Mouse (Mus musculus) midbrain, embryonic 13.5 days (tissue): Measurements from ENCODE around the gene Fezf2. TPM values are rescaled to one million over a fixed set of nuclear protein-coding genes. Genes with fewer than 3 reads are reported as not detected.

Experiments
- ATAC-seq: fragments of 200-750 bp; cut with Nextera tagmentation; 2 replicates; pipeline ENCODE4 v1.8.0; 2017; ENCODE audit warnings: mild to moderate bottlenecking, moderate TSS enrichment, moderate library complexity
- H3K27ac ChIP-seq: fragments of 300-500 bp; sonication (generic); 2 replicates; pipeline ENCODE4 v1.5.1; 2015; ENCODE audit warnings: inconsistent platforms, mild to moderate bottlenecking, moderate library complexity
- H3K27me3 ChIP-seq: fragments of 300-500 bp; sonication (generic); 2 replicates; pipeline ENCODE4 v1.6.1; 2015; ENCODE audit warnings: mild to moderate bottlenecking, inconsistent platforms
- H3K36me3 ChIP-seq: fragments of 300-500 bp; sonication (generic); 2 replicates; pipeline ENCODE4 v1.6.1; 2015; ENCODE audit warnings: mild to moderate bottlenecking, inconsistent platforms
- H3K4me1 ChIP-seq: fragments of 300-500 bp; sonication (generic); replicated peaks from 2 replicates; pipeline ENCODE4 v1.6.1; 2015; ENCODE audit warnings: inconsistent platforms
- H3K4me2 ChIP-seq: fragments of 300-500 bp; sonication (generic); replicated peaks from 2 replicates; pipeline ENCODE4 v1.6.1; 2015; ENCODE audit warnings: moderate library complexity, mild to moderate bottlenecking, inconsistent platforms
- H3K4me3 ChIP-seq: fragments of 300-500 bp; sonication (generic); replicated peaks from 2 replicates; pipeline ENCODE4 v1.5.1; 2015; ENCODE audit warnings: mild to moderate bottlenecking, inconsistent platforms
- H3K9ac ChIP-seq: fragments of 300-500 bp; sonication (generic); replicated peaks from 2 replicates; pipeline ENCODE4 v1.6.1; 2015; ENCODE audit warnings: mild to moderate bottlenecking, inconsistent platforms
- H3K9me3 ChIP-seq: fragments of 300-500 bp; sonication (generic); 2 replicates; pipeline ENCODE4 v1.6.1; 2016; ENCODE audit warnings: mild to moderate bottlenecking, inconsistent platforms
- WGBS: fragments of 180-500 bp; shearing (Covaris S2); methylation state at CpG from one replicate; pipeline ENCODE4 v1.1.7; 2015; 5-methylcytosine and 5-hydroxymethylcytosine counted together
- polyA plus RNA-seq: library from polyadenylated mRNA; unstranded; fragments of >200 nt; fragmentation: Nextera tagmentation; extraction: Ambion mirVana; gene quantifications from 2 replicates; pipeline ENCODE4 v1.2.1, GENCODE M21; 2015

The Fezf2 gene
- polyA plus RNA-seq: 6.9 and 8.1 TPM in 2 replicates

DNA sequence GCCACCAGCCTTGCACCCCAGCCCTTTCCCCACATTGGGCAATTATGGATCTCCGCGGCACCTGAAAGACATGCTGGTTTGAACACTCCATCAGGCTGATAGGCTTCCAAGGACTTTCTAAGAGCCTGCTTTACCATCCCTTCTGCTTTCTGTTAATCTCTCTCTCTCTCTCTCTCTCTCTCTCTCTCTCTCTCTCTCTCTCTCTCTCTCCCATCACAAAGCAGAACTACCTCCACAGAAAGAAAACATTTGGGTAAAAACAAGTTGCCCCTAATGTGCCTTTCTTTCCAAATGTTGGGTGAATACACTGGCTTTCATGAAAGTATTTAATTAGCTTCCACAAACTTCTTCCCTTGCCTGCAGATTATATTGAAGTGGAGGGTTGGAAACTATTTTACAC is at the start of gene Fezf2:
Fezf2 (minus strand) TSS at position 101 of the 400 bp plus-strand sequence.
- no peak within 1 kb of the TSS for H3K27ac ChIP-seq
- peak within 1 kb of the TSS; percentile 37 for H3K4me2 ChIP-seq
- no peaks in the 10 kb centered on the region for H3K9me3 ChIP-seq
- peaks cover 32% of the 10 kb centered on the region for H3K4me1 ChIP-seq
- ATAC-seq: no peak
- no peaks in the 10 kb centered on the region for H3K36me3 ChIP-seq
- H3K9ac ChIP-seq: no peak within 1 kb of the TSS
- H3K27me3 ChIP-seq: peaks cover 99% of the 10 kb centered on the region
- 0% methylated on average over 2 of the region's 2 CpGs for WGBS
- 0 out of 2 replicates have a peak within 1 kb of the TSS, but pooled peaks have one; percentile 14 for H3K4me3 ChIP-seq

GRCm38 (mm10) chr14:12397561-12397960 is 49.6 kb upstream of the Fezf2 start:
- Histone ChIP-seq H3K27me3 (peaks cover 95% of the 10 kb centered on the region), H3K4me3 (no peak overlapping the region), H3K36me3 (no peaks in the 10 kb centered on the region), H3K4me1 (peaks cover 21% of the 10 kb centered on the region), H3K9me3 (no peaks in the 10 kb centered on the region), H3K9ac (no peak overlapping the region), H3K4me2 (no peak overlapping the region), H3K27ac (no peak overlapping the region)
- 76% methylated on average over 3 of the region's 3 CpGs for WGBS
- ATAC-seq: no peak

DNA sequence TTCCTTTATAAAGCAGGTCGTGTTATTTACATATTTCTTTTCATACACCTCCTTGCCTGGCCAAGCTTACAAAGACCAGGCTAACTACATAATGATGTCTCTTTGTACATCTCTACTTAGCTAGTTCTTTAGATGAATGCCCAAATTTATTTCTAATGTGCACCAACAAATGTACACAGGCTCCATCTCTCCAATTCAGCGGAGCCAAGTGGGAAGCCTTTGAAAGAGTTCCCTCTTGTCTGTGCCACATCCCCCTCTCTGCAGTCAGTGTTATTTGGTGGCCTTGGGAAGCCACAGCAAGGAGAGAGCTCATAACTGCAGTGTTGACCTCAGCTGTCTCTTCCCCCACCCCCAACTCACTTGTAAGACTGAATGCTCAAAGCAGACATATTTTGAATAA is 46.3 kb upstream of the Fezf2 start:
- no peak for ATAC-seq

GRCm38 (mm10) chr14:12393271-12393861 is 45.4 kb upstream of the Fezf2 start:
- Histone ChIP-seq H3K4me2 (no peak overlapping the region), H3K36me3 (no peaks in the 10 kb centered on the region), H3K27ac (no peak overlapping the region; the same call in 1 of the 2 replicates), H3K4me3 (no peak overlapping the region), H3K9me3 (no peaks in the 10 kb centered on the region), H3K27me3 (peaks cover 95% of the 10 kb centered on the region), H3K9ac (no peak overlapping the region), H3K4me1 (peaks cover 52% of the 10 kb centered on the region)
- ATAC-seq: peak; percentile 85
- 8% methylated on average over 12 of the region's 12 CpGs for WGBS

More for the DNA sequence above, 46.3 kb upstream of the Fezf2 start:
- Histone ChIP-seq H3K27ac (no peak overlapping the region; the same call in 1 of the 2 replicates), H3K9me3 (no peaks in the 10 kb centered on the region), H3K4me3 (no peak overlapping the region), H3K36me3 (no peaks in the 10 kb centered on the region), H3K4me1 (peaks cover 43% of the 10 kb centered on the region), H3K27me3 (peaks cover 95% of the 10 kb centered on the region), H3K4me2 (no peak overlapping the region), H3K9ac (no peak overlapping the region)
- 29% methylated on average over 2 of the region's 2 CpGs for WGBS

- ATAC-seq: peak; percentile 17; the same call in 1 of the 2 replicates
- WGBS: 37% methylated on average over 7 of the region's 7 CpGs
- no peaks in the 10 kb centered on the region for H3K36me3 ChIP-seq
- H3K4me2 ChIP-seq: no peak overlapping the region
- peaks cover 59% of the 10 kb centered on the region for H3K4me1 ChIP-seq
- no peak overlapping the region for H3K27ac ChIP-seq
- no peak overlapping the region for H3K9ac ChIP-seq
- no peaks in the 10 kb centered on the region for H3K9me3 ChIP-seq
- H3K4me3 ChIP-seq: no peak overlapping the region
- peaks cover 95% of the 10 kb centered on the region for H3K27me3 ChIP-seq
Measured at GRCm38 (mm10) chr14:12391167-12391566, 43.2 kb upstream of the Fezf2 start.

- H3K4me3 ChIP-seq: no peak overlapping the region
- WGBS: 3% methylated on average over 14 of the region's 14 CpGs
- H3K9ac ChIP-seq: no peak overlapping the region
- H3K4me2 ChIP-seq: 0 out of 2 replicates have a peak overlapping the region, but pooled peaks have one; percentile 11
- H3K27me3 ChIP-seq: peaks cover 96% of the 10 kb centered on the region
- peaks cover 51% of the 10 kb centered on the region for H3K4me1 ChIP-seq
- no peaks in the 10 kb centered on the region for H3K9me3 ChIP-seq
- ATAC-seq: peak; percentile 57
- H3K27ac ChIP-seq: no peak overlapping the region
- no peaks in the 10 kb centered on the region for H3K36me3 ChIP-seq
Measured at GRCm38 (mm10) chr14:12388806-12389436, 40.9 kb upstream of the Fezf2 start.

DNA sequence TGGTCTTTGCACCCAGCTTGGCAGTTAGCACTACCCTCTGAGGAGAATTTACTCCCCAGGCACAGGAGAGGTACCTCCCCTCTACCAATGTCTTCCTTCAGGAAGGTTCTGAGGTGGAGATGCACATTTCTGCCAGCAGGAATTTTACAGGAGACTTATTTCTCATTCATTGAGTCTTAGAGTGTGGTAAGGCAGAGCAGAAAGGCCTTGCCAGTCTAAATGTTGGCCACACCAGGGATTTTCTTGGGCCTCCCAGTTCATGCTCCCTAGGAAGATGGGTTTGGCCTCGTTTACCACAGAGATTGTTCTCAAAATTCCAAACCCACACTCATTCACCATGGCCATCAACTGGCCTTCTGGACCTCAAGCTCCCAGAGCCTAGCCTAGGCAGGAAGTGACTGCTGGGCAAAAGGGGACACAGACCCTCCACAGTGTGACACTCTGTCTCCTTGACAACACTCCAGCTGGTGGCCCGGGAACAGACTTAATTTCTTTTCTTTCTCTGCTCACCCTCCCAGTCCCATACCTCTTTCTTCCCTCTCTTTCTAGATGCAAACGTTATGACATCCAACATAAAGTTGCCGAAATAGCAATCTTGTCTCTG is 40.3 kb upstream of the Fezf2 start:
- no peaks in the 10 kb centered on the region for H3K36me3 ChIP-seq
- H3K27me3 ChIP-seq: peaks cover 99% of the 10 kb centered on the region
- H3K27ac ChIP-seq: no peak overlapping the region; the same call in 1 of the 2 replicates
- H3K4me3 ChIP-seq: no peak overlapping the region
- ATAC-seq: peak; percentile 57
- 0 out of 2 replicates have a peak overlapping the region, but pooled peaks have one; percentile 11 for H3K4me2 ChIP-seq
- no peaks in the 10 kb centered on the region for H3K9me3 ChIP-seq
- no peak overlapping the region for H3K9ac ChIP-seq
- WGBS: 9% methylated on average over 4 of the region's 4 CpGs
- peaks cover 45% of the 10 kb centered on the region for H3K4me1 ChIP-seq

GRCm38 (mm10) chr14:12387176-12387575 is 39.2 kb upstream of the Fezf2 start:
- Histone ChIP-seq H3K4me1 (peaks cover 35% of the 10 kb centered on the region), H3K27me3 (peaks cover 99% of the 10 kb centered on the region)
- WGBS: 56% methylated on average over 6 of the region's 6 CpGs

DNA sequence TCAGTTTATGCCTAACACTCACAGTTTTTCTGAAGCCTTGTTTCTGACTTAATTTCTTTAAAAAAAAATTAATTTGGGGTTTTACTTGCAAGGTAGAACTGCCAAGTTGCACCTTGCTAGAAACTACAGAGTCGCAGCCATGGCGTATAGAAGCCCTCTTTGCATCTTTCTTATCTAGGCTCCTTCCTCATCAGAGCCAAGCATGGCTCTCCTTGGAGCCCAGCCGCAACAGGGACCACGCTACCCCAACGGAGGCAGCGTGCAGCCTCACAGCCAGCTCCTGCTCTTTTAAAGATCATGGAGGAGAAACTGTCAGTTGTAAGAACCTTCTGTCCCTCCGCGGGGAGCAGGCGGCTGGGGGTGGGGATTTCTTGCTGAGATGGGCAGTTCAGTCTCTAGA is 29.9 kb upstream of the Fezf2 start:
- no peaks in the 10 kb centered on the region; the same call in 1 of the 2 replicates for H3K4me1 ChIP-seq
- H3K36me3 ChIP-seq: 0 out of 2 replicates have a peak, but pooled peaks cover 4% of the 10 kb centered on the region
- WGBS: 19% methylated on average over 9 of the region's 9 CpGs
- no peak overlapping the region for H3K9ac ChIP-seq
- H3K9me3 ChIP-seq: no peaks in the 10 kb centered on the region
- no peak overlapping the region for H3K27ac ChIP-seq
- no peak overlapping the region for H3K4me3 ChIP-seq
- H3K4me2 ChIP-seq: no peak overlapping the region
- H3K27me3 ChIP-seq: peaks cover 98% of the 10 kb centered on the region
- ATAC-seq: no peak

More at GRCm38 (mm10) chr14:12387176-12387575, 39.2 kb upstream of the Fezf2 start:
- no peak for ATAC-seq
- no peak overlapping the region for H3K9ac ChIP-seq
- no peaks in the 10 kb centered on the region for H3K9me3 ChIP-seq
- H3K4me2 ChIP-seq: no peak overlapping the region
- no peak overlapping the region for H3K27ac ChIP-seq
- H3K36me3 ChIP-seq: no peaks in the 10 kb centered on the region
- H3K4me3 ChIP-seq: no peak overlapping the region

DNA sequence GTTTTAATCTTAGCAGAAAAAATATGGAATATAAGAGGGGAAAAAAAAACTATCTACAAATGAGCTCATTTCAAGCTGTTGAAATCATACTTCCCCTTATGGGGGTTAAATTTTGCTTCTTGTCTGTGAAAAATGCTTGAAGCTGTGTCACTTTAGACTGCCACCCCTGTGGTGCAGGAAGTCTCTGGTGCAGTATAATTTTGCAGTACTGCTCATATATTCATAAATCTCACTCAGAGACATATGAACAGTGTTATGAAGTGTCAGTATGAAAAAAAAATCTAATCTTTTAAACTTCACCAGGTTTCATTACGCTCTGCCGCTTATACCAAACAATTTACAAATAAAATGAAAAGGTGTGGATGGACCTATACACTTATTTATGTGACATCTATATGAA is 29.3 kb upstream of the Fezf2 start:
- 96% methylated on average over 2 of the region's 2 CpGs for WGBS
- H3K4me3 ChIP-seq: no peak overlapping the region
- H3K27me3 ChIP-seq: peaks cover 96% of the 10 kb centered on the region
- no peaks in the 10 kb centered on the region; the same call in 1 of the 2 replicates for H3K4me1 ChIP-seq
- no peak overlapping the region for H3K9ac ChIP-seq
- no peak for ATAC-seq
- 0 out of 2 replicates have a peak, but pooled peaks cover 4% of the 10 kb centered on the region for H3K36me3 ChIP-seq
- H3K27ac ChIP-seq: no peak overlapping the region
- H3K4me2 ChIP-seq: no peak overlapping the region
- no peaks in the 10 kb centered on the region for H3K9me3 ChIP-seq

- H3K4me3 ChIP-seq: no peak overlapping the region
- ATAC-seq: no peak
- H3K9me3 ChIP-seq: no peaks in the 10 kb centered on the region
- no peak overlapping the region for H3K4me2 ChIP-seq
- H3K27ac ChIP-seq: no peak overlapping the region
- no peak overlapping the region for H3K9ac ChIP-seq
- 49% methylated on average over 2 of the region's 2 CpGs for WGBS
- 0 out of 2 replicates have a peak, but pooled peaks cover 4% of the 10 kb centered on the region for H3K36me3 ChIP-seq
- H3K27me3 ChIP-seq: peaks cover 94% of the 10 kb centered on the region
- no peaks in the 10 kb centered on the region; the same call in 1 of the 2 replicates for H3K4me1 ChIP-seq
Measured at GRCm38 (mm10) chr14:12375451-12375850, 27.5 kb upstream of the Fezf2 start.
